Mouse (Mus musculus) brain, embryonic 14.5 days (tissue): ENCODE measurements around the gene Cdk2ap2.

Experiments used
- CTCF ChIP-seq: fragments of 200-500 bp; IDR thresholded peaks from 2 replicates; pipeline ENCODE4 v1.5.1; 2012; ENCODE audit warnings: inconsistent platforms, mild to moderate bottlenecking, moderate library complexity, borderline replicate concordance; ENCODE audit not compliant: insufficient read depth, insufficient read length; ENCODE audit errors: extremely low read depth
- POLR2A ChIP-seq: fragments of 200-500 bp; IDR thresholded peaks from 2 replicates; pipeline ENCODE4 v1.6.1; 2012; ENCODE audit warnings: mild to moderate bottlenecking, inconsistent platforms, borderline replicate concordance; ENCODE audit not compliant: poor library complexity, insufficient read depth, insufficient read length, severe bottlenecking; ENCODE audit errors: extremely low read depth

DNA sequence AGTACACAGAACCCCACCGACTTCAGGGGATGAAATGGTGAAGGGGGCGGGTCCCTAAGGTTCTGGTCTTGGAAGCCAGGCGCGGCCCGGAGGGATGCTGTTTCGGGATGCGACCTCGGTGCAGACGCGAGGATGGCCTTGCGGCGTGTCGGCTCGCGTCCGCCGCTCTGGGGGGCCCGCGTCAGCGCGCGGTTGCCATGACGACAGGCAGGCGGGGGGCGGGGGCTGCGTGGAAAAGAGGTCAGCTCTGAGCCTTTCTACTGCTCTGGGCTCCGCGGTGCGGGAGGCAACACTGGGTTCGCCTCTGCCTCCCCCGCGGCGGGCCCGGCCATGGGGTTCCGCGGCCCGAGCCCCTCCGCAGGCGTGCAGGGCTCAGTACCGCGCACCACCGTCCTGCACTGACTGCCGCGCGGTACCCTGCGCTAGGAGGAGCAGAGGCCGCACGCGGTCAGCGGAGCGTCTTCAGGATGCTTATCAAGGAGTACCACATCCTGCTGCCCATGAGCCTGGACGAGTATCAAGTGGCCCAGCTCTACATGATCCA is 3.8 kb downstream of the Cdk2ap2 start:
- TF ChIP-seq POLR2A: no peak
- TF ChIP-seq CTCF: no peak
